Mouse (Mus musculus) olfactory bulb, adult 2 months (tissue): ENCODE measurements around the gene Brsk2.

Experiments used
- CTCF ChIP-seq: fragments of 200-500 bp; IDR thresholded peaks from 2 replicates; pipeline ENCODE4 v1.5.1; 2012; ENCODE audit warnings: low read depth, mild to moderate bottlenecking, low read length, moderate library complexity; ENCODE audit not compliant: insufficient read depth
- POLR2A ChIP-seq: fragments of 200-500 bp; IDR thresholded peaks from 2 replicates; pipeline ENCODE4 v1.6.1; 2012; ENCODE audit warnings: mild to moderate bottlenecking, low read depth, low read length, moderate library complexity; ENCODE audit not compliant: insufficient read depth

DNA sequence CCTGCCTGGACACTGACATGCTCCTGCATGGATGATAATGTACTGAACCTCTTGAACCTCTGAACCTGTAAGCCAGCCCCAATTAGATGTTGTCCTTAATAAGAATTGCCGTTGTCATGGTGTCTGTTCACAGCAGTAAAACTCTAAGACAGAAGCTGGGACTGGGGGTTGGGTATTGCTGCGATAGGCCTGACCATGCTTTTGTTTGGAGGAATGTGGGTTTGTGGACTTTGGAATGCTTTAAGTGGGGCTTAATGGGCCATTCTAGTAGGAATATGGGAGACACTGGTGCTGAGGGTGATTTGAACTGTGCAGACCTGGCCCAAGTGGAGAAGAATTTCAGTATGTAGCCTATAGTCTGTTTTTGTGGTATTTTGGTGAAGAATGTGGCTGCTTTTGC lies 95.8 kb downstream of the Brsk2 start:
- TF ChIP-seq CTCF: no peak
- no peak for TF ChIP-seq POLR2A
